Mouse (Mus musculus) heart, postnatal 0 days (tissue): ENCODE data around the gene Trip13. TPM values are rescaled to one million over a fixed set of nuclear protein-coding genes. Genes with fewer than 3 reads are reported as not detected.

Experiments used
- ATAC-seq: fragments of 200-750 bp; cut with Nextera tagmentation; 2 replicates; pipeline ENCODE4 v1.8.0; 2017; ENCODE audit warnings: low read depth, moderate number of reproducible peaks, moderate library complexity; ENCODE audit not compliant: insufficient read depth
- DNase-seq: peaks from one replicate; pipeline ENCODE4 v3.0.0-alpha.2; 2016; ENCODE audit warnings: low spot score
- H3K27ac ChIP-seq: fragments of 300-500 bp; sonication (generic); 2 replicates; pipeline ENCODE4 v1.5.1; 2014; ENCODE audit warnings: low read depth, mild to moderate bottlenecking
- H3K27me3 ChIP-seq: fragments of 300-500 bp; sonication (generic); 2 replicates; pipeline ENCODE4 v1.6.1; 2014; ENCODE audit warnings: low read length, mixed read lengths; ENCODE audit not compliant: control insufficient read depth, insufficient read depth
- H3K36me3 ChIP-seq: fragments of 300-500 bp; sonication (generic); replicated peaks from 2 replicates; pipeline ENCODE4 v1.6.1; 2014; ENCODE audit warnings: low read length, mixed read lengths; ENCODE audit not compliant: control insufficient read depth, insufficient read depth
- H3K4me1 ChIP-seq: fragments of 300-500 bp; sonication (generic); 2 replicates; pipeline ENCODE4 v1.6.1; 2014; ENCODE audit warnings: antibody characterized with exemption; ENCODE audit not compliant: control insufficient read depth, insufficient read depth
- H3K4me2 ChIP-seq: fragments of 300-500 bp; sonication (generic); 2 replicates; pipeline ENCODE4 v1.6.1; 2014; ENCODE audit warnings: low read depth, mild to moderate bottlenecking, low read length, moderate library complexity
- H3K4me3 ChIP-seq: fragments of 300-500 bp; sonication (generic); 2 replicates; pipeline ENCODE4 v1.5.1; 2014; ENCODE audit warnings: low read depth, low read length
- H3K9ac ChIP-seq: fragments of 300-500 bp; sonication (generic); replicated peaks from 2 replicates; pipeline ENCODE4 v1.6.1; 2014; ENCODE audit warnings: low read depth, low read length, mixed read lengths
- H3K9me3 ChIP-seq: fragments of 300-500 bp; sonication (generic); replicated peaks from 2 replicates; pipeline ENCODE4 v1.6.1; 2016; ENCODE audit warnings: low read length; ENCODE audit not compliant: control insufficient read depth
- CTCF ChIP-seq: IDR thresholded peaks from 2 replicates; pipeline ENCODE4 v1.5.1; 2016; ENCODE audit warnings: antibody characterized with exemption, control low read depth, low read depth
- EP300 ChIP-seq: IDR thresholded peaks from 2 replicates; pipeline ENCODE4 v1.6.1; 2016; ENCODE audit warnings: antibody characterized with exemption, low read depth
- WGBS: fragments of 180-500 bp; shearing (Covaris S2); extraction: QIAGEN DNeasy Blood & Tissue Kit; methylation state at CpG from one replicate; pipeline ENCODE4 v1.1.7; 2014; 5-methylcytosine and 5-hydroxymethylcytosine counted together
- polyA plus RNA-seq: library from polyadenylated mRNA; unstranded; fragments of >200 nt; fragmentation: Nextera tagmentation; extraction: Ambion mirVana; gene quantifications from 2 replicates; pipeline ENCODE4 v1.2.1, GENCODE M21; 2015
- total RNA-seq: library from RNA; depleted of rRNA; stranded (reverse); fragments of >200 nt; gene quantifications from 2 replicates; pipeline ENCODE4 v1.2.3, GENCODE M21; 2014; ENCODE audit warnings: low replicate concordance; rRNA removed

The Trip13 gene
- total RNA-seq (2.6 and 9.8 TPM in 2 replicates), polyA plus RNA-seq (8.0 and 8.8 TPM in 2 replicates)

GRCm38 (mm10) chr13:73937321-73938176, at the start of gene Trip13, which contains the start of gene Brd9:
Gene Trip13 (minus strand): TSS chr13:73937784.
Gene Brd9 (plus strand): TSS chr13:73937811.
- TF ChIP-seq CTCF, result no peak
- peak; percentile 75; the same call in 1 of the 2 replicates for TF ChIP-seq EP300
- no peaks in the 10 kb centered on the region for H3K27me3 ChIP-seq
- ATAC-seq (peak; percentile 94), DNase-seq (peak; percentile 85)
- H3K4me3 ChIP-seq, result peak within 1 kb of the TSS; percentile 73
- H3K9ac ChIP-seq, result peak within 1 kb of the TSS; percentile 70
- no peaks in the 10 kb centered on the region for H3K9me3 ChIP-seq
- H3K36me3 ChIP-seq, result peaks cover 43% of the 10 kb centered on the region
- H3K4me1 ChIP-seq, result no peaks in the 10 kb centered on the region; the same call in 1 of the 2 replicates
- H3K27ac ChIP-seq, result peak within 1 kb of the TSS; percentile 76
- H3K4me2 ChIP-seq, result peak within 1 kb of the TSS; percentile 83
- under 1% methylated on average over 82 of the region's 82 CpGs for WGBS

GRCm38 (mm10) chr13:73976935-73977334, 39.4 kb upstream of the Trip13 start:
- DNase-seq, result no peak
- no peak overlapping the region for H3K9ac ChIP-seq
- H3K27ac ChIP-seq, result no peak overlapping the region
- H3K4me2 ChIP-seq, result no peak overlapping the region
- H3K36me3 ChIP-seq, result no peaks in the 10 kb centered on the region
- no peaks in the 10 kb centered on the region for H3K27me3 ChIP-seq
- no peak overlapping the region for H3K4me3 ChIP-seq
- ATAC-seq, result no peak
- TF ChIP-seq EP300 (no peak), CTCF (no peak)
- H3K4me1 ChIP-seq, result no peaks in the 10 kb centered on the region
- 83% methylated on average over 5 of the region's 5 CpGs for WGBS
- H3K9me3 ChIP-seq, result no peaks in the 10 kb centered on the region

- 94% methylated on average over 3 of the region's 3 CpGs for WGBS
- peaks cover 4% of the 10 kb centered on the region; the same call in 1 of the 2 replicates for H3K4me1 ChIP-seq
- no peak overlapping the region for H3K4me2 ChIP-seq
- no peak for ATAC-seq
- H3K4me3 ChIP-seq, result no peak overlapping the region
- H3K36me3 ChIP-seq, result no peaks in the 10 kb centered on the region
- TF ChIP-seq EP300, result no peak
- TF ChIP-seq CTCF, result no peak
- H3K9me3 ChIP-seq, result no peaks in the 10 kb centered on the region
- H3K27ac ChIP-seq, result no peak overlapping the region
- H3K27me3 ChIP-seq, result no peaks in the 10 kb centered on the region
- H3K9ac ChIP-seq, result no peak overlapping the region
- no peak for DNase-seq
Observed at GRCm38 (mm10) chr13:73974523-73974922, 36.9 kb upstream of the Trip13 start.

- Histone ChIP-seq H3K4me2 (peak overlapping the region; percentile 55), H3K4me3 (peak overlapping the region; percentile 25), H3K36me3 (no peaks in the 10 kb centered on the region), H3K27ac (peak overlapping the region; percentile 89), H3K9ac (peak overlapping the region; percentile 21), H3K27me3 (no peaks in the 10 kb centered on the region), H3K4me1 (peaks cover 4% of the 10 kb centered on the region; the same call in 1 of the 2 replicates), H3K9me3 (no peaks in the 10 kb centered on the region)
- ATAC-seq (peak; percentile 95), DNase-seq (peak; percentile 97)
- TF ChIP-seq CTCF, result peak; percentile 97
- TF ChIP-seq EP300, result peak; percentile 97
- WGBS, result 6% methylated on average over 12 of the region's 12 CpGs
Observed at GRCm38 (mm10) chr13:73970545-73971448, 33.2 kb upstream of the Trip13 start.

- no peak within 1 kb of the TSS for H3K9ac ChIP-seq
- no peaks in the 10 kb centered on the region for H3K4me1 ChIP-seq
- DNase-seq (no peak), ATAC-seq (no peak)
- 76% methylated on average over 5 of the region's 5 CpGs for WGBS
- H3K9me3 ChIP-seq, result no peaks in the 10 kb centered on the region
- H3K27ac ChIP-seq, result no peak within 1 kb of the TSS
- TF ChIP-seq EP300, result no peak
- TF ChIP-seq CTCF, result no peak
- peaks cover 41% of the 10 kb centered on the region for H3K36me3 ChIP-seq
- no peak within 1 kb of the TSS for H3K4me2 ChIP-seq
- H3K4me3 ChIP-seq, result no peak within 1 kb of the TSS
- H3K27me3 ChIP-seq, result no peaks in the 10 kb centered on the region
Observed at GRCm38 (mm10) chr13:73963551-73963950, 26.0 kb upstream of the Trip13 start, which contains the start of gene Zdhhc11. Gene Zdhhc11 (plus strand): TSS chr13:73963851.
